Mouse (Mus musculus) kidney, adult 2 months (tissue): ENCODE measurements around the gene Arhgap17. TPM values are rescaled to one million over a fixed set of nuclear protein-coding genes. Genes with fewer than 3 reads are reported as not detected.

Experiments used
- DNase-seq: peaks from one replicate; pipeline ENCODE4 v3.0.0; 2021
- H3K27ac ChIP-seq: fragments of 200-500 bp; 2 replicates; pipeline ENCODE4 v1.5.1; 2012; ENCODE audit warnings: low read depth, low read length, control low read depth, inconsistent platforms; ENCODE audit not compliant: insufficient read depth
- H3K27me3 ChIP-seq: fragments of 200-500 bp; replicated peaks from 2 replicates; pipeline ENCODE4 v1.6.1; 2012; ENCODE audit warnings: mild to moderate bottlenecking, moderate library complexity, low read length, inconsistent platforms; ENCODE audit not compliant: control insufficient read depth, insufficient read depth
- H3K36me3 ChIP-seq: fragments of 200-500 bp; 2 replicates; pipeline ENCODE4 v1.6.1; 2012; ENCODE audit warnings: mild to moderate bottlenecking, moderate library complexity, low read length, inconsistent platforms; ENCODE audit not compliant: control insufficient read depth, insufficient read depth
- H3K4me1 ChIP-seq: fragments of 200-500 bp; 2 replicates; pipeline ENCODE4 v1.6.1; 2011; ENCODE audit warnings: low read length; ENCODE audit not compliant: control insufficient read depth, insufficient read depth
- H3K4me3 ChIP-seq: fragments of 200-500 bp; 2 replicates; pipeline ENCODE4 v1.5.1; 2011; ENCODE audit warnings: mild to moderate bottlenecking, low read depth, low read length, control low read depth; ENCODE audit not compliant: insufficient read depth
- CTCF ChIP-seq: fragments of 200-500 bp; conservative IDR thresholded peaks from 2 replicates; pipeline ENCODE4 v1.5.1; 2011; ENCODE audit warnings: low read depth, mild to moderate bottlenecking, control low read depth, low read length, moderate library complexity, mixed read lengths; ENCODE audit not compliant: insufficient read depth, insufficient read length
- POLR2A ChIP-seq: fragments of 200-500 bp; IDR thresholded peaks from one replicate; pipeline ENCODE4 v1.6.1; 2011; ENCODE audit warnings: low read depth, low read length, control low read depth
- WGBS: fragments of 180-500 bp; shearing (Covaris S2); methylation state at CpG from one replicate; pipeline ENCODE4 v1.1.7; 2018; 5-methylcytosine and 5-hydroxymethylcytosine counted together
- polyA plus RNA-seq: library from polyadenylated mRNA; depleted of rRNA; stranded (reverse); fragments of >200 nt; gene quantifications from 2 replicates; pipeline ENCODE4 v1.2.3, GENCODE M21; 2012

Gene Arhgap17
- polyA plus RNA-seq, 1 experiment, result 21.0 TPM

GRCm38 (mm10) chr7:123354392-123354791 lies 15.3 kb downstream of the Arhgap17 start:
- Histone ChIP-seq H3K27me3 (no peaks in the 10 kb centered on the region), H3K27ac (no peak overlapping the region), H3K4me3 (no peak overlapping the region), H3K4me1 (peaks cover 17% of the 10 kb centered on the region), H3K36me3 (no peaks in the 10 kb centered on the region)
- WGBS, result 77% methylated on average over 5 of the region's 5 CpGs
- no peak for TF ChIP-seq POLR2A
- TF ChIP-seq CTCF, result no peak
- no peak for DNase-seq

- Histone ChIP-seq H3K27me3 (no peaks in the 10 kb centered on the region), H3K36me3 (no peaks in the 10 kb centered on the region), H3K27ac (no peak overlapping the region), H3K4me3 (no peak overlapping the region), H3K4me1 (peaks cover 21% of the 10 kb centered on the region)
- no peak for TF ChIP-seq POLR2A
- no peak for TF ChIP-seq CTCF
- DNase-seq, result no peak
- 67% methylated on average over 5 of the region's 5 CpGs for WGBS
These were observed 15.8 kb downstream of the Arhgap17 start for GRCm38 (mm10) chr7:123353879-123354278.

- DNase-seq, result no peak
- Histone ChIP-seq H3K27ac (no peak overlapping the region), H3K27me3 (no peaks in the 10 kb centered on the region), H3K36me3 (no peaks in the 10 kb centered on the region), H3K4me1 (peaks cover 21% of the 10 kb centered on the region), H3K4me3 (no peak overlapping the region)
- WGBS, result 98% methylated on average over 4 of the region's 4 CpGs
- TF ChIP-seq CTCF (no peak), POLR2A (no peak)
These were observed 16.6 kb downstream of the Arhgap17 start for GRCm38 (mm10) chr7:123353081-123353480.

GRCm38 (mm10) chr7:123350243-123350642 lies 19.5 kb downstream of the Arhgap17 start:
- no peak for DNase-seq
- H3K4me3 ChIP-seq, result no peak overlapping the region
- no peaks in the 10 kb centered on the region for H3K36me3 ChIP-seq
- TF ChIP-seq CTCF (no peak), POLR2A (no peak)
- 64% methylated on average over 2 of the region's 2 CpGs for WGBS
- peaks cover 34% of the 10 kb centered on the region for H3K4me1 ChIP-seq
- H3K27me3 ChIP-seq, result no peaks in the 10 kb centered on the region
- no peak overlapping the region for H3K27ac ChIP-seq

- Histone ChIP-seq H3K4me3 (no peak overlapping the region), H3K36me3 (no peaks in the 10 kb centered on the region), H3K27ac (no peak overlapping the region), H3K27me3 (no peaks in the 10 kb centered on the region), H3K4me1 (peaks cover 35% of the 10 kb centered on the region)
- WGBS, result 73% methylated on average over 11 of the region's 11 CpGs
- no peak for TF ChIP-seq CTCF
- TF ChIP-seq POLR2A, result no peak
- no peak for DNase-seq
These were observed 19.9 kb downstream of the Arhgap17 start for GRCm38 (mm10) chr7:123349813-123350212.

GRCm38 (mm10) chr7:123346631-123347290 lies 23.0 kb downstream of the Arhgap17 start:
- peaks cover 34% of the 10 kb centered on the region for H3K4me1 ChIP-seq

GRCm38 (mm10) chr7:123345041-123345544 lies 24.6 kb downstream of the Arhgap17 start:
- Histone ChIP-seq H3K36me3 (no peaks in the 10 kb centered on the region), H3K27ac (no peak overlapping the region), H3K4me3 (no peak overlapping the region), H3K27me3 (no peaks in the 10 kb centered on the region), H3K4me1 (peaks cover 35% of the 10 kb centered on the region)
- no peak for DNase-seq
- WGBS, result 81% methylated on average over 3 of the region's 3 CpGs
- TF ChIP-seq CTCF, result no peak
- no peak for TF ChIP-seq POLR2A

More at GRCm38 (mm10) chr7:123346631-123347290, 23.0 kb downstream of the Arhgap17 start:
- H3K4me3 ChIP-seq, result no peak overlapping the region
- DNase-seq, result peak; percentile 56
- H3K36me3 ChIP-seq, result no peaks in the 10 kb centered on the region
- peak overlapping the region; percentile 62 for H3K27ac ChIP-seq
- H3K27me3 ChIP-seq, result no peaks in the 10 kb centered on the region
- WGBS, result 40% methylated on average over 7 of the region's 7 CpGs
- TF ChIP-seq CTCF, result no peak
- no peak for TF ChIP-seq POLR2A
